Comparison of ENCODE assay signal across 11 mouse cellular contexts in the genomic region with DNA sequence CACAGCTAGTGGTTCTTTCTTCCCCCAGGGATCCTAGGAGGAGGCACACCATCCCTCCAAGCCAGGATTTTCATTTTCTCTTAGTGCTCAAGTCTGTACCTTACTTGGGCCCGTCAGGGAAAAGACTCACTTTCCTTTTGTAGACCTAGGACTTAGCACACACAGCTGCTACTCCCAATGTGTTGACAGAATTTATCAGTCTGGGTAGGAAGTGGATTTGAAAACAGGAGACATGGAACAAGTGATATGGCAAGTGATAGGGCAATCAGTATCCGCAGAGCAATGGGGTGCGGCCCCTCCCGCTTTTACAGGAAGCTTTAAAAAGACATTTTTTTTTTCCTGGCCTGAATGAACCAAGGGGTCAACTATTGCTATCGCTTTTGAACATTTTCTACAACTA. TPM values are rescaled to one million over a fixed set of nuclear protein-coding genes. Genes with fewer than 3 reads are reported as not detected.
DNase-seq lines count a peak whose midpoint lies in the region; ATAC-seq and TF ChIP-seq lines count a peak whose summit lies in the region.
"Had no signal": no experiment of that assay in that cellular context is flagged by ENCODE, and none has a peak within 500 bp of the region (broad histone marks: within the 10 kb centered on the region; RNA-seq: fewer than 3 reads in every experiment).

No protein-coding gene starts in this region.

- no peak for TF ChIP-seq CTCF in left cerebral cortex, adult 2 months (IDR thresholded peaks at IDR 0.05)

- no peak overlapping the region for H3K9ac ChIP-seq in forebrain, embryonic 14.5 days (ENCODE audit: low read length)
- H3K9ac ChIP-seq in neural tube, embryonic 14.5 days (replicated peaks; ENCODE audit: low read depth, low read length) = peak overlapping the region; percentile 66

- peak overlapping the region; percentile 69 for H3K4me2 ChIP-seq in forebrain, embryonic 14.5 days (ENCODE audit: low read length)
- H3K4me2 ChIP-seq in neural tube, embryonic 14.5 days (ENCODE audit: low read depth, low read length) = peak overlapping the region; percentile 65

- WGBS in forebrain, embryonic 14.5 days = 11% methylated on average over 5 of the region's 5 CpGs
- 7% methylated on average over 5 of the region's 5 CpGs for WGBS in neural tube, embryonic 14.5 days

- 0 out of 2 replicates have a peak, but pooled peaks cover 10% of the 10 kb centered on the region for H3K27me3 ChIP-seq in forebrain, embryonic 14.5 days (replicated peaks; ENCODE audit: control insufficient read depth, insufficient read depth, low read length)
- H3K27me3 ChIP-seq in neural tube, embryonic 14.5 days (ENCODE audit: control insufficient read depth, insufficient read depth, low read length) = 0 out of 2 replicates have a peak, but pooled peaks cover 2% of the 10 kb centered on the region

- H3K9me3 ChIP-seq in forebrain, embryonic 14.5 days (replicated peaks; ENCODE audit: control insufficient read depth, low read length) = no peaks in the 10 kb centered on the region
- H3K9me3 ChIP-seq in neural tube, embryonic 14.5 days (ENCODE audit: control insufficient read depth, low read length) = no peaks in the 10 kb centered on the region

- no peak for ATAC-seq in forebrain, embryonic 14.5 days
- peak; percentile 15; the same call in 1 of the 2 replicates for ATAC-seq in neural tube, embryonic 14.5 days (ENCODE audit: low read depth)

- peak overlapping the region; percentile 72 for H3K4me3 ChIP-seq in left cerebral cortex, adult 2 months
- H3K4me3 ChIP-seq in forebrain, embryonic 14.5 days (ENCODE audit: low read depth, low read length) = peak overlapping the region; percentile 42
- H3K4me3 ChIP-seq in neural tube, embryonic 14.5 days (ENCODE audit: low read depth, low read length) = peak overlapping the region; percentile 47
- H3K4me3 ChIP-seq: erythroblast, embryonic 14.5 days had no signal

- DNase-seq in left cerebral cortex, adult 2 months (ENCODE audit: extremely low spot score in 1 of 2, low spot score in 2 of 2) = peak in 1 of 2 experiments; percentile 13
- DNase-seq in left cerebral cortex, adult 11 months (ENCODE audit: low spot score) = no peak
- DNase-seq in forebrain, embryonic 14.5 days (ENCODE audit: low spot score) = no peak
- peak; percentile 12 to 29 for DNase-seq in left cerebral cortex, postnatal 36 days (ENCODE audit: low spot score in 2 of 2)
- no peak for DNase-seq in urinary bladder, postnatal 25 days (ENCODE audit: low spot score)
- no peak for DNase-seq in kidney, postnatal 10 days
- no peak for DNase-seq in gastrocnemius, adult 18-20 months (ENCODE audit: low spot score)
- DNase-seq: kidney, adult 8-10 months had no signal

- no peaks in the 10 kb centered on the region for H3K4me1 ChIP-seq in forebrain, embryonic 14.5 days (ENCODE audit: control insufficient read depth, insufficient read depth, low read length)
- no peaks in the 10 kb centered on the region for H3K4me1 ChIP-seq in neural tube, embryonic 14.5 days (ENCODE audit: control insufficient read depth, insufficient read depth, low read length)

- H3K27ac ChIP-seq in left cerebral cortex, adult 2 months = peak overlapping the region; percentile 98
- no peak overlapping the region for H3K27ac ChIP-seq in forebrain, embryonic 14.5 days (ENCODE audit: low read depth, low read length)
- no peak overlapping the region for H3K27ac ChIP-seq in neural tube, embryonic 14.5 days (ENCODE audit: low read depth, low read length)

- intact Hi-C loops in left cerebral cortex, adult 2 months (cut with DNase I) = loop anchor here (2.0 kb wide), 1 partner anchor 30 kb away; no protein-coding TSS in a partner anchor
- intact Hi-C loops in left cerebral cortex, postnatal 36 days (cut with DNase I) = no loop called here

- no peaks in the 10 kb centered on the region for H3K36me3 ChIP-seq in forebrain, embryonic 14.5 days (ENCODE audit: control insufficient read depth, insufficient read depth, low read length)
- no peaks in the 10 kb centered on the region for H3K36me3 ChIP-seq in neural tube, embryonic 14.5 days (ENCODE audit: control insufficient read depth, insufficient read depth, low read length)

RNA-seq across cellular contexts. Expression of gene Cyp4x1, which starts 1.0 kb away (rescaled TPM):
- 10 to 100 TPM; 12.7 to 14.6 TPM for total RNA-seq in left cerebral cortex, adult 2 months (2021)
- polyA plus RNA-seq in forebrain, embryonic 14.5 days (2014; fragmentation: Nextera tagmentation; extraction: Ambion mirVana) = 2.5 and 4.0 TPM in 2 replicates
- total RNA-seq in left cerebral cortex, postnatal 36 days (2021) = 10 to 100 TPM; 12.6 TPM
- 10.8 and 11.6 TPM in 2 replicates for polyA plus RNA-seq in neural tube, embryonic 14.5 days (2014; fragmentation: Nextera tagmentation; extraction: Ambion mirVana)
- not detected for total RNA-seq in gastrocnemius, adult 18-20 months (2021)
- polyA plus RNA-seq: erythroblast, embryonic 14.5 days; liver, adult 2 months had no signal

RNA-seq across cellular contexts. Expression of gene Pdzk1ip1, which starts 44.6 kb away (rescaled TPM):
- total RNA-seq in left cerebral cortex, adult 2 months (2021) = under 1 TPM in 1 of 2 experiments, not detected in 1; 0.75 TPM
- polyA plus RNA-seq in forebrain, embryonic 14.5 days (2014; fragmentation: Nextera tagmentation; extraction: Ambion mirVana) = 0.65 and 0.70 TPM in 2 replicates
- total RNA-seq in left cerebral cortex, postnatal 36 days (2021) = 1 to 10 TPM in 1 of 2 experiments, under 1 TPM in 1; 0.39 to 1.1 TPM
- 2.4 and 2.7 TPM in 2 replicates for polyA plus RNA-seq in neural tube, embryonic 14.5 days (2014; fragmentation: Nextera tagmentation; extraction: Ambion mirVana)
- total RNA-seq in gastrocnemius, adult 18-20 months (2021) = not detected

Comparison
In these comparisons a context has a peak if more than half of its experiments do, and no peak if none do; other contexts are left out.
1. DNase-seq: peak in left cerebral cortex, postnatal 36 days (2 of 2); none in left cerebral cortex, adult 11 months (single experiment), forebrain, embryonic 14.5 days (single experiment), urinary bladder, postnatal 25 days (single experiment), kidney, postnatal 10 days (single experiment) and gastrocnemius, adult 18-20 months (single experiment).
2. RNA of gene Cyp4x1, which starts 1.0 kb away (total RNA-seq): 12.7 to 14.6 TPM in left cerebral cortex, adult 2 months and 12.6 TPM in left cerebral cortex, postnatal 36 days; not detected in gastrocnemius, adult 18-20 months; every median in the first group is over 10 times any median in the second.
3. Peak in every context shown above with its lines, with median percentiles within 50 percentile points of each other: H3K4me3 ChIP-seq.